Mouse (Mus musculus): ENCODE measurements around the gene Ptprm. TPM values are rescaled to one million over a fixed set of nuclear protein-coding genes. Genes with fewer than 3 reads are reported as not detected.

Gene Ptprm
- polyA plus RNA-seq, 2 experiments: 15.8 to 21.8 TPM

GRCm38 (mm10) chr17:67383635-67384034, 29.4 kb upstream of the Ptprm start:
- no peaks in the 10 kb centered on the region for H3K4me1 ChIP-seq (ENCODE audit: control insufficient read depth, insufficient read depth, low read length)
- no peak overlapping the region for H3K9ac ChIP-seq (ENCODE audit: low read depth, low read length, severe bottlenecking)
- TF ChIP-seq POLR2A (IDR thresholded peaks at IDR 0.05; ENCODE audit: borderline replicate concordance, extremely low read depth, insufficient read depth, insufficient read length): no peak
- no peak overlapping the region for H3K4me3 ChIP-seq (replicated peaks; ENCODE audit: low read length)
- no peak overlapping the region for H3K27ac ChIP-seq (replicated peaks; ENCODE audit: low read depth, low read length)
- H3K4me2 ChIP-seq (replicated peaks; ENCODE audit: low read depth, low read length, severe bottlenecking): no peak overlapping the region
- no peaks in the 10 kb centered on the region for H3K27me3 ChIP-seq (ENCODE audit: control insufficient read depth, insufficient read depth, low read length)
- no peaks in the 10 kb centered on the region for H3K9me3 ChIP-seq (ENCODE audit: control insufficient read depth, low read length)
- 78% methylated on average over 1 of the region's 1 CpGs for WGBS
- no peak for ATAC-seq (ENCODE audit: low FRiP score, low read depth)
- no peak for DNase-seq (ENCODE audit: low spot score)
- no peaks in the 10 kb centered on the region for H3K36me3 ChIP-seq (ENCODE audit: control insufficient read depth, insufficient read depth, low read length)

GRCm38 (mm10) chr17:67381618-67382017, 27.4 kb upstream of the Ptprm start:
- H3K27me3 ChIP-seq (ENCODE audit: control insufficient read depth, insufficient read depth, low read length): no peaks in the 10 kb centered on the region
- WGBS: 83% methylated on average over 5 of the region's 5 CpGs
- DNase-seq (ENCODE audit: low spot score): no peak

GRCm38 (mm10) chr17:67367866-67368265, 13.6 kb upstream of the Ptprm start:
- H3K4me2 ChIP-seq (replicated peaks; ENCODE audit: low read depth, low read length, severe bottlenecking): no peak overlapping the region
- H3K27me3 ChIP-seq (ENCODE audit: control insufficient read depth, insufficient read depth, low read length): no peaks in the 10 kb centered on the region
- H3K4me1 ChIP-seq (ENCODE audit: control insufficient read depth, insufficient read depth, low read length): no peaks in the 10 kb centered on the region
- H3K9me3 ChIP-seq (ENCODE audit: control insufficient read depth, low read length): no peaks in the 10 kb centered on the region
- no peaks in the 10 kb centered on the region for H3K36me3 ChIP-seq (ENCODE audit: control insufficient read depth, insufficient read depth, low read length)
- TF ChIP-seq POLR2A (IDR thresholded peaks at IDR 0.05; ENCODE audit: borderline replicate concordance, extremely low read depth, insufficient read depth, insufficient read length): no peak
- no peak overlapping the region for H3K27ac ChIP-seq (replicated peaks; ENCODE audit: low read depth, low read length)
- DNase-seq (ENCODE audit: low spot score) (peak; percentile 8), ATAC-seq (ENCODE audit: low FRiP score, low read depth) (no peak)
- H3K4me3 ChIP-seq (replicated peaks; ENCODE audit: low read length): no peak overlapping the region
- 82% methylated on average over 7 of the region's 7 CpGs for WGBS
- no peak overlapping the region for H3K9ac ChIP-seq (ENCODE audit: low read depth, low read length, severe bottlenecking)

More at GRCm38 (mm10) chr17:67381618-67382017, 27.4 kb upstream of the Ptprm start:
- H3K4me2 ChIP-seq (replicated peaks; ENCODE audit: low read depth, low read length, severe bottlenecking): no peak overlapping the region
- TF ChIP-seq POLR2A (IDR thresholded peaks at IDR 0.05; ENCODE audit: borderline replicate concordance, extremely low read depth, insufficient read depth, insufficient read length): no peak
- H3K4me3 ChIP-seq (replicated peaks; ENCODE audit: low read length): no peak overlapping the region
- ATAC-seq (ENCODE audit: low FRiP score, low read depth): no peak
- H3K4me1 ChIP-seq (ENCODE audit: control insufficient read depth, insufficient read depth, low read length): no peaks in the 10 kb centered on the region
- no peak overlapping the region for H3K9ac ChIP-seq (ENCODE audit: low read depth, low read length, severe bottlenecking)
- no peak overlapping the region for H3K27ac ChIP-seq (replicated peaks; ENCODE audit: low read depth, low read length)
- H3K36me3 ChIP-seq (ENCODE audit: control insufficient read depth, insufficient read depth, low read length): no peaks in the 10 kb centered on the region
- H3K9me3 ChIP-seq (ENCODE audit: control insufficient read depth, low read length): no peaks in the 10 kb centered on the region

GRCm38 (mm10) chr17:67364491-67364890, 10.2 kb upstream of the Ptprm start:
- DNase-seq (ENCODE audit: low spot score): no peak
- Histone ChIP-seq H3K4me3 (replicated peaks; ENCODE audit: low read length) (no peak overlapping the region), H3K9ac (ENCODE audit: low read depth, low read length, severe bottlenecking) (no peak overlapping the region), H3K9me3 (ENCODE audit: control insufficient read depth, low read length) (no peaks in the 10 kb centered on the region), H3K4me1 (ENCODE audit: control insufficient read depth, insufficient read depth, low read length) (no peaks in the 10 kb centered on the region), H3K27ac (replicated peaks; ENCODE audit: low read depth, low read length) (no peak overlapping the region), H3K27me3 (ENCODE audit: control insufficient read depth, insufficient read depth, low read length) (no peaks in the 10 kb centered on the region), H3K4me2 (replicated peaks; ENCODE audit: low read depth, low read length, severe bottlenecking) (no peak overlapping the region), H3K36me3 (ENCODE audit: control insufficient read depth, insufficient read depth, low read length) (no peaks in the 10 kb centered on the region)
- 86% methylated on average over 1 of the region's 1 CpGs for WGBS
- no peak for ATAC-seq (ENCODE audit: low FRiP score, low read depth)
- TF ChIP-seq POLR2A (IDR thresholded peaks at IDR 0.05; ENCODE audit: borderline replicate concordance, extremely low read depth, insufficient read depth, insufficient read length): no peak

- Histone ChIP-seq H3K27me3 (ENCODE audit: control insufficient read depth, insufficient read depth, low read length) (no peaks in the 10 kb centered on the region), H3K27ac (replicated peaks; ENCODE audit: low read depth, low read length) (no peak overlapping the region), H3K9ac (ENCODE audit: low read depth, low read length, severe bottlenecking) (no peak overlapping the region), H3K36me3 (ENCODE audit: control insufficient read depth, insufficient read depth, low read length) (no peaks in the 10 kb centered on the region), H3K4me2 (replicated peaks; ENCODE audit: low read depth, low read length, severe bottlenecking) (no peak overlapping the region), H3K9me3 (ENCODE audit: control insufficient read depth, low read length) (no peaks in the 10 kb centered on the region), H3K4me3 (replicated peaks; ENCODE audit: low read length) (no peak overlapping the region), H3K4me1 (ENCODE audit: control insufficient read depth, insufficient read depth, low read length) (no peaks in the 10 kb centered on the region)
- 83% methylated on average over 11 of the region's 11 CpGs for WGBS
- TF ChIP-seq POLR2A (IDR thresholded peaks at IDR 0.05; ENCODE audit: borderline replicate concordance, extremely low read depth, insufficient read depth, insufficient read length): no peak
- no peak for ATAC-seq (ENCODE audit: low FRiP score, low read depth)
- no peak for DNase-seq (ENCODE audit: low spot score)
Measured at GRCm38 (mm10) chr17:67363377-67364070, 9.3 kb upstream of the Ptprm start.

Measured in limb, embryonic 14.5 days (tissue).